Mouse (Mus musculus) limb, embryonic 13.5 days (tissue): ENCODE data around the gene Eif3c. TPM values are rescaled to one million over a fixed set of nuclear protein-coding genes. Genes with fewer than 3 reads are reported as not detected.

Experiments used
- ATAC-seq: fragments of 200-750 bp; cut with Nextera tagmentation; 2 replicates; pipeline ENCODE4 v1.8.0; 2017; ENCODE audit warnings: low read depth, moderate number of reproducible peaks, moderate TSS enrichment; ENCODE audit not compliant: low FRiP score
- H3K27ac ChIP-seq: fragments of 300-500 bp; sonication (generic); 2 replicates; pipeline ENCODE4 v1.5.1; 2015; ENCODE audit warnings: inconsistent platforms, mild to moderate bottlenecking, moderate library complexity
- H3K27me3 ChIP-seq: fragments of 300-500 bp; sonication (generic); 2 replicates; pipeline ENCODE4 v1.6.1; 2015; ENCODE audit warnings: mild to moderate bottlenecking, inconsistent platforms
- H3K36me3 ChIP-seq: fragments of 300-500 bp; sonication (generic); 2 replicates; pipeline ENCODE4 v1.6.1; 2015; ENCODE audit warnings: inconsistent platforms, mild to moderate bottlenecking, moderate library complexity
- H3K4me1 ChIP-seq: fragments of 300-500 bp; sonication (generic); 2 replicates; pipeline ENCODE4 v1.6.1; 2015; ENCODE audit warnings: inconsistent platforms
- H3K4me2 ChIP-seq: fragments of 300-500 bp; sonication (generic); replicated peaks from 2 replicates; pipeline ENCODE4 v1.6.1; 2015; ENCODE audit warnings: inconsistent platforms, mild to moderate bottlenecking, moderate library complexity
- H3K4me3 ChIP-seq: fragments of 300-500 bp; sonication (generic); 2 replicates; pipeline ENCODE4 v1.5.1; 2015; ENCODE audit warnings: moderate library complexity, mild to moderate bottlenecking, inconsistent platforms
- H3K9ac ChIP-seq: fragments of 300-500 bp; sonication (generic); 2 replicates; pipeline ENCODE4 v1.6.1; 2015; ENCODE audit warnings: mild to moderate bottlenecking, inconsistent platforms
- H3K9me3 ChIP-seq: fragments of 300-500 bp; sonication (generic); 2 replicates; pipeline ENCODE4 v1.6.1; 2016; ENCODE audit warnings: inconsistent platforms
- WGBS: fragments of 180-500 bp; shearing (Covaris S2); methylation state at CpG from one replicate; pipeline ENCODE4 v1.1.7; 2015; 5-methylcytosine and 5-hydroxymethylcytosine counted together
- microRNA-seq: library from miRNA; unstranded; fragments of <30 nt; microRNA quantifications from one replicate; pipeline ENCODE4, GENCODE M21; 2016
- polyA plus RNA-seq: library from polyadenylated mRNA; unstranded; fragments of >200 nt; fragmentation: Nextera tagmentation; extraction: Ambion mirVana; gene quantifications from 2 replicates; pipeline ENCODE4 v1.2.1, GENCODE M21; 2015

Gene Eif3c
- polyA plus RNA-seq, 1 experiment from 2014 or later, result 207 TPM

DNA sequence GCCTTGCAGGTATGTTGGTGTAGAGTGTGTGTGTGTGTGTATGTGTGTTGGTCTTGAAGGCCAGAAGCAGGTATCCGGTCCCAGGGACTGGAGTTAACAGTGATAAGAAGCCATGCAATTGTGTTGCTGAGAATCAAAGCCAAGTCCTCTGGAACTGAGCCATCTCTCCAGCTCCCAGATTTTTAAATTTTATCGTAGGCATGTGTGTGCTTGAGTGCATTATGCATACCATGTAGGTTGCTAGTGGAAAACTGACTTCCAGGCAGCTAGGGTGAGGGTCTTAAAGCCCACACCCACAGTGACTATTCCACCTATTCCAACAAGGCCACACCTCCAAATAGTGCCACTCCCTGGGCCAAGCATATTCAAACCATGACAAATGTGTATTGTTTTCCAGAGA, 61.3 kb downstream of the Eif3c start:
- no peaks in the 10 kb centered on the region for H3K27me3 ChIP-seq
- no peak overlapping the region for H3K4me2 ChIP-seq
- H3K36me3 ChIP-seq, result peaks cover 14% of the 10 kb centered on the region
- H3K4me3 ChIP-seq, result no peak overlapping the region
- no peaks in the 10 kb centered on the region for H3K9me3 ChIP-seq
- no peak for ATAC-seq
- H3K4me1 ChIP-seq, result peaks cover 24% of the 10 kb centered on the region
- WGBS, result 78% methylated on average over 2 of the region's 2 CpGs
- H3K9ac ChIP-seq, result no peak overlapping the region
- H3K27ac ChIP-seq, result no peak overlapping the region

DNA sequence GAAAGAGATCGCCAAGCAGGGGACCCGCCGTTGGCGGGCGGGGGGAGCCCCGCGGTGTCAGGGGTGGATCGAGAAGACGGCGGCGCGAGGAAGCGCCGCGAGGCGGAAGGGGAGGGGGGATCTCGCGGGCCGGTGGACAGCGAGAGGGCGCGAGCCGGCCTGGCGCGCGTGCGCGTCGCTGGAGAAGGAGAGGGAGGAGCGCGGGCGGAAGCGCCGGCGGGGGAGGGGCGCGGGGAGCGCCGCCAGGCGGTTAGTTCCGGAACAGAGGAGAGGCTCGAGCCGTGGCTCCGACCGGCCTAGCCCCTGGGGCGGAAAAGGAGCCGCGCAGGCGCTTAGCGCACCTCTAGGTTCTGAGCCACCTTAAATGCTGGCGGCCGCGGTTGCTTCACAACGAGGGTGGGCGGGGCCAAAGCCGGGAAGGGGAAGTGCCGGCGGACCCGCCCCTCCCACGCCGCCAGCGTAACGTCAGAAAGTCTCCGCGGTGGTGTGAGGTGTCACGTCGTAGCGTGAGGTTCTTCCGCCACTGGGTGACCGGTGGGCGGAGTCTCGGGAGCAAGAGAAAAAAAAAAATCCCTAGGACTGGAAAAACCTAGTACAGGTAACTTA, 62.8 kb downstream of the Eif3c start, which contains the start of gene Atxn2l:
TSS of gene Atxn2l (minus strand) at position 165 of the 606 bp plus-strand sequence.
- peak; percentile 88 for ATAC-seq
- under 1% methylated on average over 64 of the region's 72 CpGs for WGBS
- Histone ChIP-seq H3K27me3 (no peaks in the 10 kb centered on the region), H3K27ac (peak within 1 kb of the TSS; percentile 99), H3K4me3 (peak within 1 kb of the TSS; percentile 85), H3K36me3 (peaks cover 29% of the 10 kb centered on the region), H3K4me2 (peak within 1 kb of the TSS; percentile 85), H3K9ac (peak within 1 kb of the TSS; percentile 99), H3K9me3 (no peaks in the 10 kb centered on the region), H3K4me1 (peaks cover 24% of the 10 kb centered on the region)

DNA sequence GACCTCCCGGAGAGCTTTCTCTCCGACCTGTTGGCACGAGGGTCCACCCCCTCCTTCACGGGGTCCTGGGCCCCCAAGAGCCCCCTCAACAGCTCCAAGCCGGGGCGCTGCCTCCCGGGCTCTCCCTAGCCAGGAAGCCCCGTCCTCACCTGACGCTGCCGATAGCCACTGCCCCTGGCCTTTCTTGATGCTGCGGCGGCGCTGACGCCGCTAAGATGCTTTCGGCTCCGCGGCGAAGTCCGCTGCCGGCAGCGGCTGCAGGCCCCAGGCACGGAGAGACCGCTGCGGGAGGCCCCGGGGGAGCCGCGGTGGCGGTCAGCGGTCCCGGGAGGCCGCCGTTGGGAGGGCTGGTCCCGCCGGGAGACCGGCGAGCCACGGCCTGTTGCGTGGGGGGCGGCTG, 63.5 kb downstream of the Eif3c start:
- no peaks in the 10 kb centered on the region for H3K27me3 ChIP-seq
- under 1% methylated on average over 38 of the region's 40 CpGs for WGBS
- H3K4me3 ChIP-seq, result peak overlapping the region; percentile 85
- H3K9ac ChIP-seq, result peak overlapping the region; percentile 99
- no peak for ATAC-seq
- H3K9me3 ChIP-seq, result no peaks in the 10 kb centered on the region
- peak overlapping the region; percentile 49 for H3K4me2 ChIP-seq
- H3K27ac ChIP-seq, result peak overlapping the region; percentile 99
- H3K36me3 ChIP-seq, result peaks cover 36% of the 10 kb centered on the region
- peaks cover 24% of the 10 kb centered on the region for H3K4me1 ChIP-seq

DNA sequence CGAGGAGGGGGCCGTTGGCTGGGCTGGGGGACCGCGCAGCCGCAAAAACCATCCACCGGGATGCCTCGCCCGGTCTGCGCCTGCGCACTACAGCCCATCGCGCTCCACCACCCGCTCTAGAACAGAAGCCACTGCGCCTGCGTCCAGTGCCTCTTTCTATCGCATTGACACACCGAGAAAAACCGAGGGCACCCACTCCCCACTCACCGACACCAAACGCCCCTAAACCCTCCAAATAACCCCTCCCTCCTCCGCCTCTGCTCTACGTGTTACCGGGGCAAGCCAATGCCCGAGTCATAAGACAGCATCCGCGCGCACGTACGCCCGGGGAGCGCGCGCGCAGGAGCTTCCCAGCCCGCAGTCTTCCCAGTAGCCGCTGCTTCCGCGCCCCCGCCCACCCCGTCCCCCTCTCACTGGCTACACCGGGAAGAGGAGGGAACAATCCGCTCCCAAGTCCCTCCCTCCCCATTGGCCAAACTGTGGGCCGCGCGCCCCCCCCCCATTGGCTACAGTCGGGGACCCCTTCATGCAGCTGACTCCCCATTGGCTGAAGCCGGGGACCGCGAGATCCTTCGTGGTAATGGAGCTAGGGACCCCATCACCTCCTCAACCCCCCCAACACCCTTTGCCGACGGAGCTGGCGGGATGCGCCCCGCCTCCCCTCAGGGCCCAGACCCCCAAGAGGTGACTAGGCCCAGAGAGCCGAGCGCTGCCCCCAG, 64.0 kb downstream of the Eif3c start:
- under 1% methylated on average over 42 of the region's 57 CpGs for WGBS

DNA sequence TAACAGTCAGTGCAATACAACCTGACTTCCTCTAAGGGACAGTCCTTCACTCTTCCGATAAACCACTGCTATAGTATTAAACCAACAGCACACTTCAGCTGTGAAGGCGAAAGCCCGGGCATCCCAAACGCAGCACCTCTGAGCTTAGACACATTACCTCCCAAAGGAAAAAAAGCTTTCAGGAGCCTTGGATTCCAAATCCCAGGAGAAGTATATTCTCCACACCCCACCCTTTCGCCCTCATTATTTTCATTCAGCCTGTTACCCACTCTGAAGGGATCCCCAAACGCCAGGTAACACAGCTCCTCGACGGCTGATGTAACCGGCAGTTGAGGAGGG, 64.6 kb downstream of the Eif3c start:
- H3K36me3 ChIP-seq, result peaks cover 47% of the 10 kb centered on the region

More for the DNA sequence above, 64.0 kb downstream of the Eif3c start:
- Histone ChIP-seq H3K27ac (peak overlapping the region; percentile 99), H3K36me3 (peaks cover 41% of the 10 kb centered on the region), H3K4me2 (peak overlapping the region; percentile 85), H3K4me1 (peaks cover 24% of the 10 kb centered on the region), H3K9me3 (no peaks in the 10 kb centered on the region), H3K27me3 (no peaks in the 10 kb centered on the region), H3K4me3 (peak overlapping the region; percentile 85), H3K9ac (peak overlapping the region; percentile 99)
- peak; percentile 89 for ATAC-seq

DNA sequence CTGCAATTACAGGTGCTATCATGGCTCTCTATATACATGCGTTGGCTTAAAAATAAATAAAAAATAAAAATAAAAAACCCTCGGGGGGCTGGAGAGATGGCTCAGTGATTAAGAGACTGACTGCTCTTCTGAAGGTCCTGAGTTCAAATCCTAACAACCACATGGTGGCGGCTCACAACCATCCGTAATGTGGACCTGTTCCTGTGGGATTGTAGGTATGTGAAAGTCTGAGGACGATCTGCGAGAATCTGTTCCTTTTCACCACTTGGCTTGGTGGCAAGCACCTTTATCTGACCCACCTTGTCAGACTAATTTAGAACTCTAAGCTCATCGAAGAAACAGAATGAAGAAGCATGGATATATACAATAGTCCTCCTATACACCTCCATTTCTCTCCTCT, 66.8 kb downstream of the Eif3c start:
- H3K4me2 ChIP-seq, result no peak overlapping the region
- no peak for ATAC-seq
- H3K27ac ChIP-seq, result no peak overlapping the region
- H3K27me3 ChIP-seq, result no peaks in the 10 kb centered on the region
- 91% methylated on average over 7 of the region's 7 CpGs for WGBS
- no peak overlapping the region for H3K4me3 ChIP-seq
- no peaks in the 10 kb centered on the region for H3K9me3 ChIP-seq
- peaks cover 19% of the 10 kb centered on the region for H3K4me1 ChIP-seq
- no peak overlapping the region for H3K9ac ChIP-seq
- H3K36me3 ChIP-seq, result peaks cover 69% of the 10 kb centered on the region

More for the DNA sequence above, 64.6 kb downstream of the Eif3c start:
- H3K9me3 ChIP-seq, result no peaks in the 10 kb centered on the region
- H3K9ac ChIP-seq, result peak overlapping the region; percentile 99
- H3K4me3 ChIP-seq, result peak overlapping the region; percentile 85
- H3K4me1 ChIP-seq, result peaks cover 24% of the 10 kb centered on the region
- H3K27me3 ChIP-seq, result no peaks in the 10 kb centered on the region
- WGBS, result 6% methylated on average over 9 of the region's 9 CpGs
- no peak for ATAC-seq
- peak overlapping the region; percentile 85 for H3K4me2 ChIP-seq
- H3K27ac ChIP-seq, result peak overlapping the region; percentile 99

DNA sequence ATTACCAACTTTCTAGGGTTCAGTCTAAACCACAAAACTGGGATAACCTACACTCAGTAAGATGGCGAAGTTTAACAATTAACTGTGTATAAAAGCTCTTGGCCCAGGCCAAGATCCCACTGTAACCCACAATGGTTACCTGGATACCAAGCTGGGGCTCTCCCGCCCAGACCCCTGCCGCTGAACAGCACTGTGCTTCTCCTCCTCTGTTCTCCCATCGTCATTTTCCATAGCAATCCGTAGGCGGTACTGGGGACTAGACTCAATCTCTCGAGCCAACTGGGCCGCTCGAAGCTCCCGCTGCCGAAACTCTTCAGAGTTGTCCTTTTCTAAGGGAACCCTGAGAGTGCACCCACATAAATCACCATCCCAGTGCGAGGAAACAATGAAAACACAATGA, 68.2 kb downstream of the Eif3c start:
- Histone ChIP-seq H3K36me3 (peaks cover 84% of the 10 kb centered on the region), H3K4me2 (no peak overlapping the region), H3K27ac (no peak overlapping the region), H3K9ac (no peak overlapping the region), H3K9me3 (no peaks in the 10 kb centered on the region), H3K4me1 (peaks cover 12% of the 10 kb centered on the region), H3K4me3 (no peak overlapping the region), H3K27me3 (no peaks in the 10 kb centered on the region)
- 91% methylated on average over 12 of the region's 12 CpGs for WGBS
- no peak for ATAC-seq

DNA sequence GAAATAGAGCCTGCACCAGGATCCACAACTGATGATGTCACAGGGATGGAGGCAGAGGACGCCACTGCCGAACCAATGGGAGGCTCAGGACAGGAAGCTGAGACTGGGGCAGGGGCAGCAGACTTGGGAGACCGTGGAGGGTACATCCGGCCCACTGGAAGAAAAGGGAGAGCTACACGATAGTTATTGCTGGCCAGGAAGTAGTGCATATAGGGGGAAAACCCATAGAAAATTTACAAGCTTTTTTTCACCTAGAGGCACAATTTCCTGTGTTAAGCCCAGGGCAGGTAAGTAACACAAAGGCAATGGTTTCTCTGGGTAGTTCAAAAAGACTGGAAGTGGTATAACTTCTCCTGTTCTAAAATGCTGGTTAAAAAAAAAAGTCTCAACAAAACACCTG, 69.7 kb downstream of the Eif3c start:
- H3K27me3 ChIP-seq, result no peaks in the 10 kb centered on the region
- H3K4me3 ChIP-seq, result no peak overlapping the region
- peaks cover 97% of the 10 kb centered on the region for H3K36me3 ChIP-seq
- no peak overlapping the region for H3K27ac ChIP-seq
- no peaks in the 10 kb centered on the region for H3K9me3 ChIP-seq
- no peak overlapping the region for H3K4me2 ChIP-seq
- no peak overlapping the region for H3K9ac ChIP-seq
- peaks cover 10% of the 10 kb centered on the region for H3K4me1 ChIP-seq
- no peak for ATAC-seq
- WGBS, result 86% methylated on average over 5 of the region's 5 CpGs

Small RNAs within 50 kb of the gene (microRNA-seq; reads per million reads assigned to microRNA genes)
- gene Mir7059, result not detected

Other genes with a start within 250 kb of the Eif3c start
- gene Lat, start 196.8 kb downstream of the Eif3c start, polyA plus RNA-seq, result 2.9 and 3.6 TPM in 2 replicates
- gene Spns1, start 189.0 kb downstream of the Eif3c start, polyA plus RNA-seq, result 61.7 and 62.4 TPM in 2 replicates
- gene Nfatc2ip, start 169.7 kb downstream of the Eif3c start, polyA plus RNA-seq, result 2.3 and 2.4 TPM in 2 replicates
- gene Cd19, start 151.5 kb downstream of the Eif3c start, polyA plus RNA-seq, result not detected in 2 replicates
- gene Rabep2, start 137.7 kb downstream of the Eif3c start, polyA plus RNA-seq, result 36.6 and 37.0 TPM in 2 replicates
- 90.2 and 93.8 TPM in 2 replicates for gene Atp2a1, start 103.3 kb downstream of the Eif3c start, polyA plus RNA-seq
- 56.6 and 61.4 TPM in 2 replicates for gene Sh2b1, start 91.0 kb downstream of the Eif3c start, polyA plus RNA-seq
- 135 and 137 TPM in 2 replicates for gene Tufm, start 79.0 kb downstream of the Eif3c start, polyA plus RNA-seq
- 49.9 and 51.8 TPM in 2 replicates for gene Atxn2l, start 63.0 kb downstream of the Eif3c start, polyA plus RNA-seq
- 0.71 and 0.72 TPM in 2 replicates for gene Apobr, start 18.5 kb upstream of the Eif3c start, polyA plus RNA-seq
- gene Cln3, start 19.4 kb upstream of the Eif3c start, polyA plus RNA-seq, result 38.6 and 38.7 TPM in 2 replicates
- gene Il27, start 28.5 kb upstream of the Eif3c start, polyA plus RNA-seq, result not detected in 2 replicates
- 3.5 and 4.7 TPM in 2 replicates for gene Nupr1, start 64.5 kb upstream of the Eif3c start, polyA plus RNA-seq
- gene Sgf29, start 82.9 kb upstream of the Eif3c start, polyA plus RNA-seq, result 56.8 and 63.8 TPM in 2 replicates
- 4.6 and 4.8 TPM in 2 replicates for gene Sult1a1, start 110.0 kb upstream of the Eif3c start, polyA plus RNA-seq
- gene Bola2, start 129.0 kb upstream of the Eif3c start, polyA plus RNA-seq, result 134 and 138 TPM in 2 replicates
- gene Slx1b, start 129.4 kb upstream of the Eif3c start, polyA plus RNA-seq, result 15.2 and 15.9 TPM in 2 replicates
- gene Coro1a, start 141.4 kb upstream of the Eif3c start, polyA plus RNA-seq, result 34.1 and 36.6 TPM in 2 replicates
- gene Mapk3, start 193.2 kb upstream of the Eif3c start, polyA plus RNA-seq, result 49.6 and 50.3 TPM in 2 replicates
- gene Gdpd3, start 199.9 kb upstream of the Eif3c start, polyA plus RNA-seq, result 1.7 and 2.1 TPM in 2 replicates
- 114 and 121 TPM in 2 replicates for gene Ypel3, start 210.5 kb upstream of the Eif3c start, polyA plus RNA-seq
- 0.53 and 0.64 TPM in 2 replicates for gene Tbx6, start 215.1 kb upstream of the Eif3c start, polyA plus RNA-seq
- gene Ppp4c, start 226.1 kb upstream of the Eif3c start, polyA plus RNA-seq, result 287 and 322 TPM in 2 replicates
- 0.18 and 0.52 TPM in 2 replicates for gene Fam57b, start 231.3 kb upstream of the Eif3c start, polyA plus RNA-seq